Mouse (Mus musculus) olfactory bulb, adult 2 months (tissue): ENCODE results near the gene Echdc3.

ENCODE experiments used
- CTCF ChIP-seq: fragments of 200-500 bp; IDR thresholded peaks from 2 replicates; pipeline ENCODE4 v1.5.1; 2012; ENCODE audit warnings: low read depth, mild to moderate bottlenecking, low read length, moderate library complexity; ENCODE audit not compliant: insufficient read depth
- POLR2A ChIP-seq: fragments of 200-500 bp; IDR thresholded peaks from 2 replicates; pipeline ENCODE4 v1.6.1; 2012; ENCODE audit warnings: mild to moderate bottlenecking, low read depth, low read length, moderate library complexity; ENCODE audit not compliant: insufficient read depth

DNA sequence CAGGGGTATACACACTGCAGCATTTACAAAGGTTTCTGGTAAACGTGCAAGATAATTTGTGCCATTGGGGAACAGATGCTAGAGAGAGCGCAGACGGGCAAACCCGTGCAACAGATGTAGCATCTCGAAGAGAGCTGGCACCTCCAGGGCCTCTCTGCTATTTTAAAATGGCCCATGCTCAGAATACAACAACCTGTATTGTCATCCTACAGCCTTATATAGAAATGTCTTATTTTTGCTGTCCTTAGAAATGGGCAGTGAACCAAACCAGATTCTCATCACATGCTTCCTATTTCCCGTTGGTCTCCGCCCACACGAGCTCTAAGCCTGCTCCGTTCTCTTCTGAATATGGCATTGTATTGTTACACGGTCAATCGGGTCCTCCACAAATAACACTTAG, 3.7 kb downstream of the Echdc3 start:
- TF ChIP-seq POLR2A, result no peak
- TF ChIP-seq CTCF, result no peak
